Mouse (Mus musculus): ENCODE results near the gene Ndel1. TPM values are rescaled to one million over a fixed set of nuclear protein-coding genes. Genes with fewer than 3 reads are reported as not detected.

Ndel1 gene
- total RNA-seq, 2 experiments from 2014 or later: 48.9 to 114 TPM

- no peak for ATAC-seq (ENCODE audit: poor library complexity, severe bottlenecking)
Measured at GRCm38 (mm10) chr11:68779735-68780465, 91.8 kb downstream of the Ndel1 start.

- no peak for ATAC-seq (ENCODE audit: poor library complexity, severe bottlenecking)
Measured at GRCm38 (mm10) chr11:68778855-68779254, 92.8 kb downstream of the Ndel1 start.

- no peak for ATAC-seq (ENCODE audit: poor library complexity, severe bottlenecking)
Measured at GRCm38 (mm10) chr11:68777933-68778332, 93.7 kb downstream of the Ndel1 start.

- ATAC-seq (ENCODE audit: poor library complexity, severe bottlenecking): no peak
Measured at GRCm38 (mm10) chr11:68776147-68776655, 95.5 kb downstream of the Ndel1 start.

Other genes with a start within 250 kb of the Ndel1 start
- 1.6 and 1.9 TPM in 2 replicates for gene Myh10, start 180.3 kb downstream of the Ndel1 start, total RNA-seq (2015)
- 0.59 and 1.5 TPM in 2 replicates for gene Myh10, start 180.3 kb downstream of the Ndel1 start, total RNA-seq (2017)
- gene Rnf222, start 16.7 kb upstream of the Ndel1 start, total RNA-seq (2015): not detected in 2 replicates
- gene Rnf222, start 16.7 kb upstream of the Ndel1 start, total RNA-seq (2017): not detected in 2 replicates
- gene Rpl26, start 29.7 kb upstream of the Ndel1 start, total RNA-seq (2015): 2,468 and 2,587 TPM in 2 replicates
- gene Rpl26, start 29.7 kb upstream of the Ndel1 start, total RNA-seq (2017): 3,510 and 4,069 TPM in 2 replicates
- not detected in 2 replicates for gene Odf4, start 55.2 kb upstream of the Ndel1 start, total RNA-seq (2015)
- not detected in 2 replicates for gene Odf4, start 55.2 kb upstream of the Ndel1 start, total RNA-seq (2017)
- gene Arhgef15, start 85.6 kb upstream of the Ndel1 start, total RNA-seq (2015): not detected in 2 replicates
- gene Arhgef15, start 85.6 kb upstream of the Ndel1 start, total RNA-seq (2017): 0.07 TPM in 1 of 2 replicates, not detected in the other
- 6.6 and 7.9 TPM in 2 replicates for gene Slc25a35, start 96.3 kb upstream of the Ndel1 start, total RNA-seq (2015)
- 1.8 and 2.4 TPM in 2 replicates for gene Slc25a35, start 96.3 kb upstream of the Ndel1 start, total RNA-seq (2017)
- 10.2 and 13.1 TPM in 2 replicates for gene Rangrf, start 103.3 kb upstream of the Ndel1 start, total RNA-seq (2015)
- 4.7 and 6.8 TPM in 2 replicates for gene Rangrf, start 103.3 kb upstream of the Ndel1 start, total RNA-seq (2017)
- gene Pfas, start 136.6 kb upstream of the Ndel1 start, total RNA-seq (2015): 7.3 and 10.3 TPM in 2 replicates
- 7.4 and 10.4 TPM in 2 replicates for gene Pfas, start 136.6 kb upstream of the Ndel1 start, total RNA-seq (2017)
- gene Ctc1, start 144.1 kb upstream of the Ndel1 start, total RNA-seq (2015): 28.0 and 34.5 TPM in 2 replicates
- 15.8 and 20.5 TPM in 2 replicates for gene Ctc1, start 144.1 kb upstream of the Ndel1 start, total RNA-seq (2017)
- 105 and 116 TPM in 2 replicates for gene Aurkb, start 173.8 kb upstream of the Ndel1 start, total RNA-seq (2015)
- gene Aurkb, start 173.8 kb upstream of the Ndel1 start, total RNA-seq (2017): 116 and 125 TPM in 2 replicates
- 18.8 and 20.5 TPM in 2 replicates for gene Borcs6, start 187.9 kb upstream of the Ndel1 start, total RNA-seq (2015)
- 17.7 and 20.2 TPM in 2 replicates for gene Borcs6, start 187.9 kb upstream of the Ndel1 start, total RNA-seq (2017)
- gene Tmem107, start 198.9 kb upstream of the Ndel1 start, total RNA-seq (2015): 13.2 and 15.7 TPM in 2 replicates
- gene Tmem107, start 198.9 kb upstream of the Ndel1 start, total RNA-seq (2017): 11.4 and 26.6 TPM in 2 replicates
- gene Vamp2, start 216.6 kb upstream of the Ndel1 start, total RNA-seq (2015): 53.9 and 66.6 TPM in 2 replicates
- 11.2 and 21.8 TPM in 2 replicates for gene Vamp2, start 216.6 kb upstream of the Ndel1 start, total RNA-seq (2017)
- 6.7 and 12.5 TPM in 2 replicates for gene Per1, start 223.4 kb upstream of the Ndel1 start, total RNA-seq (2015)
- gene Per1, start 223.4 kb upstream of the Ndel1 start, total RNA-seq (2017): 7.9 and 8.5 TPM in 2 replicates
- not detected in 2 replicates for gene Hes7, start 248.5 kb upstream of the Ndel1 start, total RNA-seq (2015)
- not detected in 2 replicates for gene Hes7, start 248.5 kb upstream of the Ndel1 start, total RNA-seq (2017)